Mouse (Mus musculus) adrenal gland, adult 18-20 months (tissue): ENCODE results near the gene Gm10300. TPM values are rescaled to one million over a fixed set of nuclear protein-coding genes. Genes with fewer than 3 reads are reported as not detected.

Source experiments
- DNase-seq, 2 experiments: peaks; one replicate each; pipeline ENCODE4 v3.0.0; 2021 to 2022; ENCODE audit warnings: low spot score in 2 of 2
- total RNA-seq, 2 experiments: library from RNA; stranded (reverse); gene quantifications; 1 replicate in 1 of 2; 2 replicates in 1 of 2; pipeline ENCODE4 v1.2.3; 2021

Gene Gm10300
- total RNA-seq, 2 experiments from 2014 or later, result 0.38 to 0.46 TPM

- no peak for DNase-seq
Measured at GRCm38 (mm10) chr4:132051321-132052275, 22.9 kb upstream of the Gm10300 start.

GRCm38 (mm10) chr4:132057311-132057710, 17.2 kb upstream of the Gm10300 start:
- DNase-seq, result no peak

GRCm38 (mm10) chr4:132059541-132059940, 15.0 kb upstream of the Gm10300 start:
- no peak for DNase-seq

- DNase-seq, result no peak
Measured at GRCm38 (mm10) chr4:132060040-132060832, 14.3 kb upstream of the Gm10300 start.

- DNase-seq, result no peak
Measured at GRCm38 (mm10) chr4:132062289-132062688, 12.2 kb upstream of the Gm10300 start.

- no peak for DNase-seq
Measured at GRCm38 (mm10) chr4:132062934-132063884, 11.3 kb upstream of the Gm10300 start.

- no peak for DNase-seq
Measured at GRCm38 (mm10) chr4:132064550-132064949, 9.9 kb upstream of the Gm10300 start.

GRCm38 (mm10) chr4:132065578-132065977, 8.9 kb upstream of the Gm10300 start:
- no peak for DNase-seq

GRCm38 (mm10) chr4:132066101-132066773, 8.3 kb upstream of the Gm10300 start:
- DNase-seq, result peak; percentile 61 to 66

GRCm38 (mm10) chr4:132067112-132067937, 7.2 kb upstream of the Gm10300 start:
- peak in 1 of 2 experiments; percentile 12 for DNase-seq

- peak in 1 of 2 experiments; percentile 11 for DNase-seq
Measured at GRCm38 (mm10) chr4:132067938-132068235, 6.6 kb upstream of the Gm10300 start.

- DNase-seq, result no peak
Measured at GRCm38 (mm10) chr4:132071674-132072073, 2.8 kb upstream of the Gm10300 start.

GRCm38 (mm10) chr4:132072156-132072555, 2.3 kb upstream of the Gm10300 start:
- DNase-seq, result no peak

- DNase-seq, result no peak
Measured at GRCm38 (mm10) chr4:132072946-132073345, 1.6 kb upstream of the Gm10300 start.

GRCm38 (mm10) chr4:132074933-132075769, 654 bp downstream of the Gm10300 start, which contains the start of gene Epb41:
Gene Epb41, minus strand, starts transcription at chr4:132075321.
- DNase-seq, result peak; percentile 98 to 99

GRCm38 (mm10) chr4:132075796-132076195, 1.3 kb downstream of the Gm10300 start:
- no peak for DNase-seq

GRCm38 (mm10) chr4:132076480-132077405, 2.2 kb downstream of the Gm10300 start:
- DNase-seq, result peak; percentile 34 to 41
